Mouse (Mus musculus) heart, embryonic 12.5 days (tissue): Measurements from ENCODE around the gene Trmt44. TPM values are rescaled to one million over a fixed set of nuclear protein-coding genes. Genes with fewer than 3 reads are reported as not detected.

Experiments used
- ATAC-seq: fragments of 200-750 bp; cut with Nextera tagmentation; 2 replicates; pipeline ENCODE4 v1.8.0; 2017; ENCODE audit warnings: moderate TSS enrichment, moderate library complexity; ENCODE audit not compliant: insufficient number of reproducible peaks, low FRiP score
- H3K27ac ChIP-seq: fragments of 300-500 bp; sonication (generic); 2 replicates; pipeline ENCODE4 v1.5.1; 2016; ENCODE audit warnings: mild to moderate bottlenecking, moderate library complexity; ENCODE audit not compliant: poor library complexity, severe bottlenecking
- H3K27me3 ChIP-seq: fragments of 300-500 bp; sonication (generic); replicated peaks from 2 replicates; pipeline ENCODE4 v1.6.1; 2016; ENCODE audit warnings: mild to moderate bottlenecking, moderate library complexity
- H3K36me3 ChIP-seq: fragments of 300-500 bp; sonication (generic); 2 replicates; pipeline ENCODE4 v1.6.1; 2016; ENCODE audit warnings: mild to moderate bottlenecking, moderate library complexity
- H3K4me1 ChIP-seq: fragments of 300-500 bp; sonication (generic); replicated peaks from 2 replicates; pipeline ENCODE4 v1.6.1; 2016; ENCODE audit warnings: mild to moderate bottlenecking
- H3K4me2 ChIP-seq: fragments of 300-500 bp; sonication (generic); 2 replicates; pipeline ENCODE4 v1.6.1; 2016; ENCODE audit warnings: mild to moderate bottlenecking, moderate library complexity
- H3K4me3 ChIP-seq: fragments of 300-500 bp; sonication (generic); 2 replicates; pipeline ENCODE4 v1.5.1; 2016; ENCODE audit warnings: mild to moderate bottlenecking
- H3K9ac ChIP-seq: fragments of 300-500 bp; sonication (generic); 2 replicates; pipeline ENCODE4 v1.6.1; 2016; ENCODE audit warnings: mild to moderate bottlenecking, moderate library complexity
- H3K9me3 ChIP-seq: fragments of 300-500 bp; sonication (generic); replicated peaks from 2 replicates; pipeline ENCODE4 v1.6.1; 2016; ENCODE audit warnings: mild to moderate bottlenecking, moderate library complexity
- WGBS: fragments of 180-500 bp; shearing (Covaris S2); methylation state at CpG from one replicate; pipeline ENCODE4 v1.1.7; 2016; 5-methylcytosine and 5-hydroxymethylcytosine counted together
- polyA plus RNA-seq: library from polyadenylated mRNA; unstranded; fragments of >200 nt; fragmentation: Nextera tagmentation; extraction: Ambion mirVana; gene quantifications from 2 replicates; pipeline ENCODE4 v1.2.1, GENCODE M21; 2016

Trmt44 gene
- polyA plus RNA-seq, 1 experiment from 2014 or later: 5.7 TPM

GRCm38 (mm10) chr5:35565217-35565616, 9.7 kb downstream of the Trmt44 start:
- no peak for ATAC-seq
- no peaks in the 10 kb centered on the region for H3K27me3 ChIP-seq
- H3K9me3 ChIP-seq: no peaks in the 10 kb centered on the region
- no peak overlapping the region for H3K4me2 ChIP-seq
- H3K4me3 ChIP-seq: no peak overlapping the region
- peaks cover 17% of the 10 kb centered on the region for H3K4me1 ChIP-seq
- no peak overlapping the region for H3K9ac ChIP-seq
- 83% methylated on average over 9 of the region's 9 CpGs for WGBS
- H3K27ac ChIP-seq: no peak overlapping the region
- H3K36me3 ChIP-seq: peaks cover 97% of the 10 kb centered on the region

- no peak overlapping the region for H3K4me3 ChIP-seq
- 0 out of 2 replicates have a peak, but pooled peaks have one; percentile 17 for ATAC-seq
- H3K4me1 ChIP-seq: peaks cover 34% of the 10 kb centered on the region
- H3K27me3 ChIP-seq: no peaks in the 10 kb centered on the region
- H3K27ac ChIP-seq: no peak overlapping the region
- H3K9ac ChIP-seq: no peak overlapping the region
- no peak overlapping the region for H3K4me2 ChIP-seq
- peaks cover 84% of the 10 kb centered on the region for H3K36me3 ChIP-seq
- H3K9me3 ChIP-seq: no peaks in the 10 kb centered on the region
- 4% methylated on average over 1 of the region's 1 CpGs for WGBS
Observed at GRCm38 (mm10) chr5:35563449-35563848, 11.4 kb downstream of the Trmt44 start.

DNA sequence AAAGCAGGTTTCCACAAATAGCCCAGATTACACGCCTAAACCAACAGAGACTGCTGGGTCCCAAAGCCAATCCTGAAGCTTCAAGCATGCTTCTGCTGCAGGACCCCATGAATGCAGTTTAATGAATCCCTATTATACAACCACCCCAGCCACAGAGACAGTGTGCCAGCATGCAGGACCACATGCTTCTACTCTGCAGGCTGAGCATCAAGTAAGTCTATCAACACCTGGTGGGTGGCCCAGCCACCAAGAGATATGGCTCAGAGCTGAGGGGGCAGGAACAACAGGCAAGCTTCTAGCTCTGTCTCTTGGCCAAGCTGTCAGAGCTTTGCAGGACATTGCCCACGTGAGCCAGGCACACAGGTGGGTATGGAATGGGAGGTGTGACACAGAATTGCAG, 12.3 kb downstream of the Trmt44 start:
- Histone ChIP-seq H3K4me3 (no peak overlapping the region), H3K4me2 (no peak overlapping the region), H3K4me1 (peaks cover 43% of the 10 kb centered on the region), H3K27ac (no peak overlapping the region), H3K9me3 (no peaks in the 10 kb centered on the region), H3K27me3 (no peaks in the 10 kb centered on the region), H3K9ac (no peak overlapping the region), H3K36me3 (peaks cover 78% of the 10 kb centered on the region)
- WGBS: 67% methylated on average over 2 of the region's 2 CpGs
- no peak for ATAC-seq

GRCm38 (mm10) chr5:35559447-35559846, 15.4 kb downstream of the Trmt44 start:
- peak; percentile 74 for ATAC-seq
- Histone ChIP-seq H3K4me1 (peaks cover 46% of the 10 kb centered on the region), H3K36me3 (peaks cover 77% of the 10 kb centered on the region)

DNA sequence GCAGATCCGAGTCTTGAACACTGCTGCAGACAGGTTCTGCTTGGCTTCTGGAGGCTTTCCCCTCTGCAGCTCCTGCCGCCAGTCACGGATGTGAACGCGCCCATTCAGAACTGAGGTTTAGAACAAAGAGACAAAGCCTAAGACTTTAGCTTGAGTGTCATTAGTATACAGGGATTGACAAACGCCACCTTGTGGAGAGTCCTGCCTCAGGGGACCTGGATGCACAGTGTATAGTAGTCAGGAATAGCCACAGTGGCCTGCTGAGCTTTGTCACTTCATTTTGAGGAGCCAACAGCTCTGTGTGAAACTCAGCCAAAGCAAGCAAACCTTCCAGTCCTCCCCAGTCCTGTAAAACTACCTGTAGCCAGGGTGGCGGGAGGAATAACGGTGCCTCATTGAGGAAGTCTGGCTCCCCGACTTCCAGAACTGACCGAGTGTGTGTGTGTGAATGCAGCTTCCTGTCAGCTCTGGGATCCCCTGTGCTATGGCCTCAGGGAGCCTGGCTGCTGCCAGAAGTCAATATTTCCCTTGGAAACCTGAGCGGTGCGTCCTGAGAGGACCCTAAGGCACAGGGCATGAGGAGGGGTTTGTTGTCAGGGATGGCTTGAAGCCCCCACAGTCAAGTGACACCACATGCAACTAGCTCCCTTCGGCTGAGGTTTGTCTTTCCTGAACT, 16.8 kb downstream of the Trmt44 start:
- WGBS: 73% methylated on average over 13 of the region's 13 CpGs
- no peak overlapping the region for H3K4me3 ChIP-seq
- no peak for ATAC-seq
- H3K27me3 ChIP-seq: no peaks in the 10 kb centered on the region
- no peak overlapping the region for H3K4me2 ChIP-seq
- H3K36me3 ChIP-seq: peaks cover 72% of the 10 kb centered on the region
- no peaks in the 10 kb centered on the region for H3K9me3 ChIP-seq
- H3K9ac ChIP-seq: no peak overlapping the region
- peak overlapping the region; percentile 47; the same call in 1 of the 2 replicates for H3K27ac ChIP-seq
- peaks cover 45% of the 10 kb centered on the region for H3K4me1 ChIP-seq

More at GRCm38 (mm10) chr5:35559447-35559846, 15.4 kb downstream of the Trmt44 start:
- Histone ChIP-seq H3K4me2 (peak overlapping the region; percentile 37), H3K9ac (no peak overlapping the region), H3K27me3 (no peaks in the 10 kb centered on the region), H3K27ac (peak overlapping the region; percentile 84), H3K9me3 (no peaks in the 10 kb centered on the region), H3K4me3 (no peak overlapping the region)
- WGBS: 21% methylated on average over 8 of the region's 8 CpGs

GRCm38 (mm10) chr5:35556393-35556792, 18.5 kb downstream of the Trmt44 start:
- Histone ChIP-seq H3K4me1 (peaks cover 32% of the 10 kb centered on the region), H3K27ac (no peak overlapping the region), H3K36me3 (peaks cover 55% of the 10 kb centered on the region), H3K4me3 (no peak overlapping the region), H3K27me3 (no peaks in the 10 kb centered on the region), H3K9ac (no peak overlapping the region), H3K9me3 (no peaks in the 10 kb centered on the region), H3K4me2 (no peak overlapping the region)
- 79% methylated on average over 7 of the region's 7 CpGs for WGBS
- ATAC-seq: no peak

- no peak overlapping the region for H3K4me3 ChIP-seq
- H3K4me1 ChIP-seq: peaks cover 7% of the 10 kb centered on the region
- H3K27me3 ChIP-seq: no peaks in the 10 kb centered on the region
- WGBS: 73% methylated on average over 4 of the region's 4 CpGs
- no peak overlapping the region for H3K4me2 ChIP-seq
- no peaks in the 10 kb centered on the region for H3K9me3 ChIP-seq
- ATAC-seq: no peak
- H3K27ac ChIP-seq: no peak overlapping the region
- no peak overlapping the region for H3K9ac ChIP-seq
- peaks cover 42% of the 10 kb centered on the region for H3K36me3 ChIP-seq
Observed at GRCm38 (mm10) chr5:35552838-35553539, 21.9 kb downstream of the Trmt44 start.

GRCm38 (mm10) chr5:35551855-35552837, 22.7 kb downstream of the Trmt44 start:
- no peaks in the 10 kb centered on the region for H3K4me1 ChIP-seq
- no peak overlapping the region for H3K4me3 ChIP-seq
- no peak overlapping the region for H3K4me2 ChIP-seq
- no peaks in the 10 kb centered on the region for H3K27me3 ChIP-seq
- 40% methylated on average over 7 of the region's 7 CpGs for WGBS
- H3K36me3 ChIP-seq: peaks cover 35% of the 10 kb centered on the region
- no peak overlapping the region for H3K27ac ChIP-seq
- ATAC-seq: 0 out of 2 replicates have a peak, but pooled peaks have one; percentile 22
- no peak overlapping the region for H3K9ac ChIP-seq
- H3K9me3 ChIP-seq: no peaks in the 10 kb centered on the region

DNA sequence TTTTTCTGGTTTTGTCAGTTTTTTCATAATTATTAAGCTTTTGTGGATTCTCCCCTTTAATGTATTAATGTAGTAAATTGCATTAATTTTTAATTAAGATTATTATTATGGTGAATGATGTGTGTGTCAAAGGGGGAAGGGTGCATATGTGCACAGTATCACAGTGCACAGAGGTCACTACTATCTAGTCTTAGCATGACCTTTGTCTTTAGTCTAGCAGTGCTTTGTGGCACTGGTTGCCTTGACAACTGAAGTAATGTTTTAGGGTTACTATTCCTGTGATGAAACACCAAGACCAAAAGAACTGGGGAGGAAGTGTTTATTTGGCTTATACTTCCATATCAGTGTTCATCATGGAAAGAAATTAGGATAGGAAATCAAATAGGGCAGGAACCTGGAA, 28.7 kb downstream of the Trmt44 start:
- Histone ChIP-seq H3K4me2 (no peak overlapping the region), H3K27me3 (peaks cover 3% of the 10 kb centered on the region; the same call in 1 of the 2 replicates), H3K4me3 (no peak overlapping the region), H3K9me3 (no peaks in the 10 kb centered on the region), H3K36me3 (no peaks in the 10 kb centered on the region), H3K9ac (no peak overlapping the region), H3K4me1 (no peaks in the 10 kb centered on the region), H3K27ac (no peak overlapping the region)
- ATAC-seq: no peak

DNA sequence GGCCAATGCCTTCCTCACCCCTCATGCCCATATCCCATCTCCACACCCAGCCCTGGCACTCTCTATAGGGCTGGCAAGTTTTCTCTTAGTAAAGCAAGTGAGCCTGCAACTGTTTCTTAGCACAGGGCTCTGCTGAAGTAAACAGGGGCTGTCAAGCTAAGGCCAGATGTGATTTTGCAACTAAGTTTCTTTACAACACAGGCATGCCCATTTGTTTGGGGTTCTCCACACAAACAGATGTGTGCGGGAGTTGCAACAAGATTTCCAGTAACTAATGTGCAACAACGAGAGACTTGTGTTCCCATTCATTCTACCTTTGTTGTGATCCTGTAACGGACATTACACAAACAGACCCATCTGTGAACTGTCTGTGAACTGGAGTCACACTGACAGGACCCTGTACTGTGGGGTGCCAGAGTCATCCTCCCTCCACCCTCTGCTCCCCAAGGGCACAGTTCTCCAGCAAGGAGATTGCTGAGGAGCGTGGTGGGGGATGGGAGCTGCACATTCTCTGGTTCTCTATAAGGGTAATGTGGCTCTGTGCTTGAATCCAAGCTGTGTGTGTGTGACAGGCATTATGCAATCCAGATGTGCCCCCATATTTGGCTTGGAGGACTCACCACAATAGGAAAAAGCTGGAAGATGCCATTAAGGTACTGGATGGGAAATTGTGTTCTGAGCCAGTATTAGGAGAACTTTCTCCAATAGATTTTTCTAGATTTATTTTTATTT, 33.6 kb downstream of the Trmt44 start:
- H3K9ac ChIP-seq: no peak overlapping the region
- H3K4me1 ChIP-seq: no peaks in the 10 kb centered on the region
- no peaks in the 10 kb centered on the region for H3K36me3 ChIP-seq
- no peak overlapping the region for H3K4me2 ChIP-seq
- no peak overlapping the region for H3K27ac ChIP-seq
- no peaks in the 10 kb centered on the region for H3K9me3 ChIP-seq
- no peak for ATAC-seq
- WGBS: 70% methylated on average over 4 of the region's 4 CpGs
- peaks cover 22% of the 10 kb centered on the region for H3K27me3 ChIP-seq
- no peak overlapping the region for H3K4me3 ChIP-seq
